Mouse (Mus musculus) cerebellum, adult 9-10 months (tissue): Measurements from ENCODE around the gene Hddc2.
"Not testable (repeated sequence)": the region's sequence is repeated elsewhere in the genome, so short reads cannot be mapped to it uniquely, and the experiment has no call there.

Source experiments
- DNase-seq: peaks from one replicate; pipeline ENCODE4 v3.0.0; 2022

Hddc2 gene

DNA sequence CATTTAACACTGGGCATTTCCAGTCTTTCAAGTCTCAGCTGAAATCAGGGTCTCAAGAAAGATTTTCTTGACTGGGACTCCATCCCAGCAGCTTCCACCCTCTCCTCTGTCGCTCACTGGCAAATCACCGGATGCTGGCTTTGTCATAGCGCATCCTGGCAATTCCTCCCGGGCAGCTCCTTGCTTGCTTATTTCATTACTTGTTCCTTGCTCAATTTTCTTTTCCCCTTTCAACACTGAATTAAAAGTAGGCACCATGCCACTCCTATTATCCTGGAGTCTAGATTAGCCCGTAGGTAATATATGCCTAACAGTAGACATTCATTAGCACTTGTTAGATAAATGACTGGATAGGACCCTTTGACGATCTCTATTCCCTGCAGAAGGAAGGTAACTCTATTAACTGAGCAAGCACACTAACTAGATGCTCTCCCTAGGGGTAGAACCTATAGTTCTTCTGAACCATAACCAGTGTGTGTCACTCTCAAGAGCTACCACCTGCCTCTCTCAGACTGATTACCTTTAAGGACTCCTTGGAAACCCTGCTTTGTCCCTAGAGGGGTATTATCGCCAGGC is 41.8 kb downstream of the Hddc2 start:
- no peak for DNase-seq

DNA sequence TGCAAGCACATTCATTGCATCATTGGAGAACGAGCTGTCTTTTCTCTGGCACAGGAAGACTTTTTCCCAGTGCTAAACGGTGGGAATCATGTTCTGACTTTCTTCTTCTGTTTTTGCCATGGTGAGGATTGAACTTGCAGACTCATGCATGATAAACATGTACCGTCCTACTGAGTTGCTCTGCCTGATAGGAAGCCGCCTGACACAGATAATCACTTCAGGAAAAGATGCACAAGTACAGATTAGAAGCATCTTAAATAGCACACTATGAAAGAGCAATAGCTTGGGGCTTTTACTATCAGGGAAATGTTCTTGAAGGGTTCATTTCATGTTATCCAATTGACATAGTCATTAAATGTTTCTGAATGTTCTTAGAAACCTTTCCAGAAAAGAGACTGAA is 46.6 kb downstream of the Hddc2 start:
- DNase-seq, result no peak

DNA sequence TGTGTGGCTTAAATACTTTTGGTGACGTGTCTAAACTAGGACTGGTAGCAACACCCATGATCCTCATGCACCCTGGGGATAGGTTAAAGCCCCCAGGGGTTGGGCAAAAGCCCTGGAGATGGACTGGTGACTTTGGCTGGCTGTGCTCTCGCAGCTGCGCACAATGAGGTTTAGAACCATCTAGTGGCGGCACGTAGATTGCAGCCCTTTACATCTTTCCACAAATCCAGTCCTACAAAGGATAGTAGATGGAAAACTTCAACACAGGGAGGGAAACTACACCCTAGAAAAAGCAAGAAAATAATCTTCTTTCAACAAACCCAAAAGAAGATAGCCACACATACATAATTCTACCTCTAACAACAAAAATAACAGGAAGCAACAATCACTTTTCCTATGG is 57.0 kb downstream of the Hddc2 start:
- not testable (repeated sequence) for DNase-seq
